Mouse (Mus musculus): ENCODE data around the gene Kif2c. TPM values are rescaled to one million over a fixed set of nuclear protein-coding genes. Genes with fewer than 3 reads are reported as not detected.

Kif2c gene
- 106 and 108 TPM in 2 replicates for polyA plus RNA-seq (2016; fragmentation: Nextera tagmentation; extraction: Ambion mirVana)

GRCm38 (mm10) chr4:117181863-117182758, at the start of gene Kif2c:
Gene Kif2c (minus strand): TSS chr4:117182639.
- Histone ChIP-seq H3K4me3 (replicated peaks) (peak within 1 kb of the TSS; percentile 57), H3K4me1 (replicated peaks) (peaks cover 8% of the 10 kb centered on the region), H3K36me3 (peaks cover 30% of the 10 kb centered on the region), H3K4me2 (peak within 1 kb of the TSS; percentile 66), H3K9me3 (no peaks in the 10 kb centered on the region), H3K27me3 (no peaks in the 10 kb centered on the region; the same call in 1 of the 2 replicates), H3K9ac (replicated peaks) (peak within 1 kb of the TSS; percentile 65), H3K27ac (peak within 1 kb of the TSS; percentile 80)
- 2% methylated on average over 42 of the region's 42 CpGs for WGBS
- ATAC-seq (ENCODE audit: insufficient number of reproducible peaks, insufficient read depth, low FRiP score, low TSS enrichment, low read depth): peak; percentile 97

GRCm38 (mm10) chr4:117231208-117231607, 48.8 kb upstream of the Kif2c start:
- Histone ChIP-seq H3K4me3 (replicated peaks) (no peak overlapping the region), H3K27me3 (no peaks in the 10 kb centered on the region), H3K27ac (no peak overlapping the region), H3K9ac (replicated peaks) (no peak overlapping the region), H3K4me2 (no peak overlapping the region), H3K4me1 (replicated peaks) (peaks cover 9% of the 10 kb centered on the region; the same call in 1 of the 2 replicates), H3K9me3 (no peaks in the 10 kb centered on the region), H3K36me3 (no peaks in the 10 kb centered on the region)
- 79% methylated on average over 2 of the region's 2 CpGs for WGBS
- ATAC-seq (ENCODE audit: insufficient number of reproducible peaks, insufficient read depth, low FRiP score, low TSS enrichment, low read depth): no peak

GRCm38 (mm10) chr4:117230331-117230730, 47.9 kb upstream of the Kif2c start:
- H3K4me1 ChIP-seq (replicated peaks): 0 out of 2 replicates have a peak, but pooled peaks cover 5% of the 10 kb centered on the region
- 57% methylated on average over 10 of the region's 10 CpGs for WGBS
- no peaks in the 10 kb centered on the region for H3K36me3 ChIP-seq
- no peak overlapping the region for H3K4me2 ChIP-seq
- no peaks in the 10 kb centered on the region for H3K27me3 ChIP-seq
- no peak overlapping the region for H3K27ac ChIP-seq
- ATAC-seq (ENCODE audit: insufficient number of reproducible peaks, insufficient read depth, low FRiP score, low TSS enrichment, low read depth): no peak
- no peak overlapping the region for H3K9ac ChIP-seq (replicated peaks)
- no peaks in the 10 kb centered on the region for H3K9me3 ChIP-seq
- H3K4me3 ChIP-seq (replicated peaks): no peak overlapping the region

GRCm38 (mm10) chr4:117229590-117229989, 47.2 kb upstream of the Kif2c start:
- Histone ChIP-seq H3K9me3 (no peaks in the 10 kb centered on the region), H3K9ac (replicated peaks) (no peak overlapping the region), H3K4me1 (replicated peaks) (0 out of 2 replicates have a peak, but pooled peaks cover 5% of the 10 kb centered on the region), H3K4me2 (no peak overlapping the region), H3K4me3 (replicated peaks) (no peak overlapping the region), H3K27ac (no peak overlapping the region), H3K36me3 (no peaks in the 10 kb centered on the region), H3K27me3 (no peaks in the 10 kb centered on the region)
- no peak for ATAC-seq (ENCODE audit: insufficient number of reproducible peaks, insufficient read depth, low FRiP score, low TSS enrichment, low read depth)
- WGBS: 67% methylated on average over 15 of the region's 15 CpGs

- no peak overlapping the region for H3K4me2 ChIP-seq
- no peaks in the 10 kb centered on the region for H3K9me3 ChIP-seq
- peaks cover 4% of the 10 kb centered on the region; the same call in 1 of the 2 replicates for H3K27me3 ChIP-seq
- no peak overlapping the region for H3K9ac ChIP-seq (replicated peaks)
- H3K4me3 ChIP-seq (replicated peaks): no peak overlapping the region
- no peaks in the 10 kb centered on the region for H3K36me3 ChIP-seq
- H3K4me1 ChIP-seq (replicated peaks): no peaks in the 10 kb centered on the region
- no peak overlapping the region for H3K27ac ChIP-seq
- ATAC-seq (ENCODE audit: insufficient number of reproducible peaks, insufficient read depth, low FRiP score, low TSS enrichment, low read depth): no peak
These were observed 42.8 kb upstream of the Kif2c start for GRCm38 (mm10) chr4:117225250-117225649.

- H3K9ac ChIP-seq (replicated peaks): no peak overlapping the region
- no peak for ATAC-seq (ENCODE audit: insufficient number of reproducible peaks, insufficient read depth, low FRiP score, low TSS enrichment, low read depth)
- WGBS: 81% methylated on average over 8 of the region's 8 CpGs
These were observed 41.7 kb upstream of the Kif2c start for GRCm38 (mm10) chr4:117224122-117224521.

GRCm38 (mm10) chr4:117223001-117223400, 40.6 kb upstream of the Kif2c start:
- H3K9me3 ChIP-seq: no peaks in the 10 kb centered on the region
- H3K9ac ChIP-seq (replicated peaks): no peak overlapping the region
- 27% methylated on average over 5 of the region's 5 CpGs for WGBS
- H3K4me3 ChIP-seq (replicated peaks): no peak overlapping the region
- H3K27me3 ChIP-seq: peaks cover 4% of the 10 kb centered on the region; the same call in 1 of the 2 replicates
- H3K4me2 ChIP-seq: no peak overlapping the region
- no peak overlapping the region for H3K27ac ChIP-seq
- no peaks in the 10 kb centered on the region for H3K4me1 ChIP-seq (replicated peaks)
- no peaks in the 10 kb centered on the region for H3K36me3 ChIP-seq
- no peak for ATAC-seq (ENCODE audit: insufficient number of reproducible peaks, insufficient read depth, low FRiP score, low TSS enrichment, low read depth)

More at GRCm38 (mm10) chr4:117224122-117224521, 41.7 kb upstream of the Kif2c start:
- Histone ChIP-seq H3K27ac (no peak overlapping the region), H3K27me3 (peaks cover 4% of the 10 kb centered on the region; the same call in 1 of the 2 replicates), H3K9me3 (no peaks in the 10 kb centered on the region), H3K4me2 (no peak overlapping the region), H3K4me1 (replicated peaks) (no peaks in the 10 kb centered on the region), H3K36me3 (no peaks in the 10 kb centered on the region), H3K4me3 (replicated peaks) (no peak overlapping the region)

GRCm38 (mm10) chr4:117221836-117222235, 39.4 kb upstream of the Kif2c start:
- H3K4me2 ChIP-seq: no peak overlapping the region
- peaks cover 4% of the 10 kb centered on the region; the same call in 1 of the 2 replicates for H3K27me3 ChIP-seq
- no peak overlapping the region for H3K9ac ChIP-seq (replicated peaks)
- 84% methylated on average over 9 of the region's 9 CpGs for WGBS
- H3K4me1 ChIP-seq (replicated peaks): no peaks in the 10 kb centered on the region
- no peak overlapping the region for H3K27ac ChIP-seq
- H3K36me3 ChIP-seq: no peaks in the 10 kb centered on the region
- no peak for ATAC-seq (ENCODE audit: insufficient number of reproducible peaks, insufficient read depth, low FRiP score, low TSS enrichment, low read depth)
- H3K4me3 ChIP-seq (replicated peaks): no peak overlapping the region
- no peaks in the 10 kb centered on the region for H3K9me3 ChIP-seq

- H3K36me3 ChIP-seq: no peaks in the 10 kb centered on the region
- no peaks in the 10 kb centered on the region for H3K4me1 ChIP-seq (replicated peaks)
- peaks cover 4% of the 10 kb centered on the region; the same call in 1 of the 2 replicates for H3K27me3 ChIP-seq
- no peaks in the 10 kb centered on the region for H3K9me3 ChIP-seq
- ATAC-seq (ENCODE audit: insufficient number of reproducible peaks, insufficient read depth, low FRiP score, low TSS enrichment, low read depth): no peak
- no peak overlapping the region for H3K9ac ChIP-seq (replicated peaks)
- no peak overlapping the region for H3K27ac ChIP-seq
- no peak overlapping the region for H3K4me2 ChIP-seq
- H3K4me3 ChIP-seq (replicated peaks): no peak overlapping the region
- WGBS: 77% methylated on average over 9 of the region's 9 CpGs
These were observed 38.5 kb upstream of the Kif2c start for GRCm38 (mm10) chr4:117220741-117221515.

GRCm38 (mm10) chr4:117218517-117219219, 36.2 kb upstream of the Kif2c start:
- ATAC-seq (ENCODE audit: insufficient number of reproducible peaks, insufficient read depth, low FRiP score, low TSS enrichment, low read depth): no peak
- Histone ChIP-seq H3K4me1 (replicated peaks) (no peaks in the 10 kb centered on the region), H3K9me3 (no peaks in the 10 kb centered on the region), H3K27me3 (peaks cover 7% of the 10 kb centered on the region), H3K9ac (replicated peaks) (no peak overlapping the region), H3K4me3 (replicated peaks) (no peak overlapping the region), H3K4me2 (no peak overlapping the region), H3K27ac (no peak overlapping the region), H3K36me3 (no peaks in the 10 kb centered on the region)
- WGBS: 37% methylated on average over 10 of the region's 10 CpGs
